Mouse (Mus musculus) thymus, adult 2 months (tissue): ENCODE results near the gene Clip4. TPM values are rescaled to one million over a fixed set of nuclear protein-coding genes. Genes with fewer than 3 reads are reported as not detected.

Source experiments
- DNase-seq: peaks from one replicate; pipeline ENCODE4 v3.0.0; 2021
- H3K27ac ChIP-seq: fragments of 200-500 bp; 2 replicates; pipeline ENCODE4 v1.5.1; 2012; ENCODE audit warnings: low read length, control low read depth; ENCODE audit not compliant: control insufficient read depth, insufficient read depth
- H3K27me3 ChIP-seq: fragments of 200-500 bp; 2 replicates; pipeline ENCODE4 v1.6.1; 2012; ENCODE audit warnings: mild to moderate bottlenecking, low read length, moderate library complexity, mixed read lengths; ENCODE audit not compliant: control insufficient read depth, insufficient read depth
- H3K36me3 ChIP-seq: fragments of 200-500 bp; 2 replicates; pipeline ENCODE4 v1.6.1; 2012; ENCODE audit warnings: mild to moderate bottlenecking, low read length, moderate library complexity; ENCODE audit not compliant: control insufficient read depth, insufficient read depth
- H3K4me1 ChIP-seq: fragments of 200-500 bp; replicated peaks from 2 replicates; pipeline ENCODE4 v1.6.1; 2012; ENCODE audit warnings: low read length; ENCODE audit not compliant: control insufficient read depth, insufficient read depth
- H3K4me3 ChIP-seq: fragments of 200-500 bp; 2 replicates; pipeline ENCODE4 v1.5.1; 2012; ENCODE audit warnings: mild to moderate bottlenecking, low read length, control low read depth, moderate library complexity; ENCODE audit not compliant: control insufficient read depth, insufficient read depth
- CTCF ChIP-seq: fragments of 200-500 bp; IDR thresholded peaks from 2 replicates; pipeline ENCODE4 v1.5.1; 2012; ENCODE audit warnings: mild to moderate bottlenecking, control low read depth, low read length, moderate library complexity, borderline replicate concordance; ENCODE audit not compliant: control insufficient read depth, poor library complexity, insufficient read depth; ENCODE audit errors: extremely low read depth
- POLR2A ChIP-seq: fragments of 200-500 bp; IDR thresholded peaks from 2 replicates; pipeline ENCODE4 v1.6.1; 2012; ENCODE audit warnings: mild to moderate bottlenecking, low read length, control low read depth, moderate library complexity; ENCODE audit not compliant: control insufficient read depth, poor library complexity, insufficient read depth; ENCODE audit errors: extremely low read depth
- whole genome bisulfite sequencing: fragments of 180-500 bp; shearing (Covaris S2); methylation state at CpG from one replicate; pipeline ENCODE4 v1.1.7; 2018; 5-methylcytosine and 5-hydroxymethylcytosine counted together
- polyA plus RNA-seq: library from polyadenylated mRNA; depleted of rRNA; stranded (reverse); fragments of >200 nt; gene quantifications from 2 replicates; pipeline ENCODE4 v1.2.3, GENCODE M21; 2012

Gene Clip4
- polyA plus RNA-seq, 1 experiment = 20.2 TPM

DNA sequence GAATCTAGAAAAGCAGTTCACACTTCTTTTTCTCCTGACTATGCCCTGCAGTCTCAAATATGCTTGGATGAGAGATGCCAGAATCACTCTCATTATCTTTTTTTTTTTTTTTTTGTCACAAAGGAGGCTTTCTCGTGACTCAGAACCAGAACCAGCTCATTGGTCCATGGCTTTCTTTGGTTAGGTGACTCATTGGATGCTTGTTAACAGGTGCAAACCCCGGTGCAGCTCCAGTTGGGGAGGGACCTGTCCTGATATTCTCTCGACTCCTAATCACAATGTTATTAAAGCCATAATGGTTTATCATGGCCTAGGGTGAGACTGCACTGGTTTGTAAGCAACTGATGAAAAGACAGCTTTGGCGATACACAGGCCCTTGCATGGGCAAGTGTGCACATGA lies 5.9 kb downstream of the Clip4 start:
- WGBS = 84% methylated on average over 4 of the region's 4 CpGs
- Histone ChIP-seq H3K27ac (no peak overlapping the region), H3K4me1 (no peaks in the 10 kb centered on the region), H3K27me3 (no peaks in the 10 kb centered on the region), H3K36me3 (no peaks in the 10 kb centered on the region), H3K4me3 (no peak overlapping the region)
- no peak for DNase-seq
- TF ChIP-seq POLR2A = no peak
- no peak for TF ChIP-seq CTCF

DNA sequence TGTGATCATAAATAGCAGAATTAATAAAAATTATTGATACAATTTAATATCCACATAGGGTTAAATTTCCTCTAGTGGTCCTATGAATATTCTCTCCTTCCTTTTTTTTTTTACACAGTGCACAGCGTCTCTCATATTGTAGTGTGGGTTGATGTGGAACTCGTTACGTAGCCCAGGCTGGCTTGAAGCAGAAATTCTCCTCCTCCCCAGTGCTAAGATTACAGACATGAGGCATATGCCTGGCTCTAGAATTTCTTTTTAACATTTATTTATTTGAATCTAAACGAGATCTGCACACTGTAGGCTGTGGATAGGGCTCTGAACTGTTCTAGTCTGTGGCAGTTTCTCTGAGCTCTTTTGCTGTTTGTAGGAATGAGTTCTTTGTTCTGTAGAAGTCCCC lies 7.0 kb downstream of the Clip4 start:
- Histone ChIP-seq H3K27me3 (no peaks in the 10 kb centered on the region), H3K4me1 (no peaks in the 10 kb centered on the region), H3K4me3 (no peak overlapping the region), H3K27ac (no peak overlapping the region), H3K36me3 (no peaks in the 10 kb centered on the region)
- 77% methylated on average over 4 of the region's 4 CpGs for WGBS
- DNase-seq = no peak
- TF ChIP-seq CTCF = no peak

DNA sequence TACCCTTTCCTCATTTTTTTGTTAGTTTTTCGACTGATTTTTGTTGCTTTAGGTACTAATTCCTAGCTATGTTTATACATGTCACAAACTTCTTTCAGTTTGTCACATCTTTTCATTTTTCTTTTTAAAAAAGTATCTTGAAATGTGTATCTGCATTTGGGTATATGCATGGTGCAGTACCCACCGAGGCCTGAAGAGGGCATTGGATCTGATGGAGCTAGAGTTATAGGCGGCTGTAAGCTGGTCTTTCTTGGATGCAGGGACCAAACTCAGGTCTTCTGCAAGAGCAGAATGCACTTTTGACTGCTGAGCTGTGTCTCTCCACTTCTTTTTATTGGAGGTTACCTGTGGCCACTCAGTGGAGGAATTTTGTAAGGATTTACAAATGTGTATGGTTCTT lies 10.4 kb downstream of the Clip4 start:
- TF ChIP-seq POLR2A (no peak), CTCF (no peak)
- H3K27ac ChIP-seq = no peak overlapping the region
- DNase-seq = no peak
- H3K4me3 ChIP-seq = no peak overlapping the region
- 87% methylated on average over 3 of the region's 3 CpGs for WGBS
- H3K27me3 ChIP-seq = no peaks in the 10 kb centered on the region
- H3K4me1 ChIP-seq = no peaks in the 10 kb centered on the region
- no peaks in the 10 kb centered on the region for H3K36me3 ChIP-seq

DNA sequence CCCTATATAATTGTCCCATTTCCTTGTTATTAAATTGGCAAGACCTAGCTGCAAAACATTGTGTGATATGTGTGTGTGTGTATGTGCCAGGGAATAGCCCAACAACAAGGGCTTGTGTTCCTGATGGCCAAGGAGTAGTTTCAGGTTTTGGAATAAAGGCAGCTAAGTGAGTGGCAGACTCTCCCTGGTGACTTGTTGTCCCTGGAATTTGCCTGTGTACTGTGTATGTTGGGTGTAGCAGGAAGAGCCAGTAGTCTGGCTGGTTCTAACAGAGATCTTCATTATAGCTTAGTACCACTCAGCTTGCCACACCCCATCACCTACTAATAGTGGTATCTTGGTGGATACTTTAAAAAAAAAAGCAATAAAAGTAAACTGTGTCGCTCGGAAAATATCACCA lies 12.2 kb downstream of the Clip4 start:
- Histone ChIP-seq H3K27me3 (no peaks in the 10 kb centered on the region), H3K27ac (no peak overlapping the region), H3K4me1 (no peaks in the 10 kb centered on the region), H3K4me3 (no peak overlapping the region), H3K36me3 (no peaks in the 10 kb centered on the region)
- TF ChIP-seq POLR2A = no peak
- no peak for TF ChIP-seq CTCF
- WGBS = 92% methylated on average over 2 of the region's 2 CpGs
- DNase-seq = no peak

DNA sequence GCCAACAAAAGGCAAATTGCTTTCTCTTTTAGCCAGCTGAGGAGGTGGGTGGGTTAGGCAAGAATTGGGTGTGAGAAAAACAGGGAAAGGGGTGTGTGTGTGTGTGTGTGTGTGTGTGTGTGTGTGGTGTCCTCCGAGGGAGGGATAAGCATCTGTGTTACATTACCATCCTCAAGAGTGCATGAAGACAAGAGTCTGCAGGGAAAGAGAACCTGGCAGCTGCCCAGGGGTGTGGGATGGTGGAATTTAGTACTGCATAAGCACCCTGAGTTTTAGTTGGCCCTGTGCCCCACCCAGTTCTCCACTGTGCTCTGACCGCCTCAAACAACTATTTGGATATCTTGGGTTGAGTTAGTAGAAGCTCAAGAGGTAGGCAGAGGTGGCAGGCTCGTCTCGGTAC lies 12.7 kb downstream of the Clip4 start:
- no peak overlapping the region for H3K27ac ChIP-seq
- no peaks in the 10 kb centered on the region for H3K4me1 ChIP-seq
- no peak for TF ChIP-seq CTCF
- no peak for TF ChIP-seq POLR2A
- H3K4me3 ChIP-seq = no peak overlapping the region
- H3K36me3 ChIP-seq = no peaks in the 10 kb centered on the region
- DNase-seq = no peak
- H3K27me3 ChIP-seq = no peaks in the 10 kb centered on the region
- WGBS = 90% methylated on average over 4 of the region's 4 CpGs

DNA sequence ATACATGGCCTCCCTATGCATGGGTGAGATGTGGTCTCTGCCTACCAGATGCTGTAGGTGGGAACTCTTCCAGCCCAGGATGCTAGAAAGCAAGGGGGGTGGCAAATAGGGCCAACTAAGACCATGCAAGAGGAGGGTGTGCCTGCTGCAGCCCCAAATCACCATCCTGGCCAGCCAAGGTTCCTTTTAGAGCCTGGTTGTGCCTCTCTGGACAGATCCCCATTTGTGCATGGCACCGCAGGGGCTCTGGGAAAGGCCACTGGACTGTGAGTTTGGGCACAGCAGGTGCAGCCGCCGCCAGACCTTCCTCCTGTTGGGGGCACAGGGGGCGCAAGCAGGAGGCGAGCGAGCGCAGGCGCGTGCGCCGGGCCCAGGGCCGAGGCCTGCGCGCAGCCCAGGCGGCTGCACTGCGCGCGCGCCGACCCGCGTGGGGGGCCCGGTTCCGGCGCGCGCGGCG lies 14.0 kb downstream of the Clip4 start:
- 6% methylated on average over 29 of the region's 29 CpGs for WGBS
- DNase-seq = no peak

DNA sequence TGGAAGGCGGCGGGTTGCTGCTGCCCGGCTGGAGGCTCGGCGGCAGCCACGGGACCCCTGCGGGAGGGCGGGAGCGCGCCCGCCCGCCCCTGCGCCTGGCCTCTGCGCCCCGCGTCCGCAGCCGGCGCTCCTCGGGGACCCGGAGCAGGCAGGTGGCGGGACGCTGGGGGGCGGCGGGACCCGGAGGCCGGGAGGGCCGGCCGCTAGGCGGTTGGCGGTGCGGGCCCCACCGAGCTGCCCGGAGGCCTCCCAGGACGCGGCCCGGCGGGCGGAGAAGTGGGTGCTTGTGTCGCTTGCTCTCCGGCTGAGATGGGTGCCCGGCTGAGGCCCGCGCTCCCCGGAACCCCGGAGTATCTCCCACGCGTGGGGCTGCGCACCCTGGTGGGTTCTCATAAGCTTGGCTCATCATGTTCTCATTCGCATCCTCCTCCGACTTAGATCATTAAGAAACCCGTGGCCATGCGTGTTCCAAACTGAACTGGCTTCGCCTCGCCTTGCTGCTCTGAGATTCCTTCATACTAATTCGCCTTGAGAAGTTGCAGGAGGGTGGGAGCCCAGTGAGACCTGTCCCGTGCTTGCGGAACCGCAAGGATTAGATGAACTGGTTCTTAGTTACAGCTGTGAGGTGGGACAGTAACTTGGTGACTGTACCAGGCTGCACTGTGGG lies 14.6 kb downstream of the Clip4 start:
- TF ChIP-seq CTCF = no peak
- no peak for TF ChIP-seq POLR2A
- WGBS = 5% methylated on average over 56 of the region's 59 CpGs
- no peaks in the 10 kb centered on the region for H3K36me3 ChIP-seq
- H3K4me3 ChIP-seq = no peak overlapping the region
- H3K27me3 ChIP-seq = no peaks in the 10 kb centered on the region
- H3K27ac ChIP-seq = no peak overlapping the region
- DNase-seq = no peak
- H3K4me1 ChIP-seq = no peaks in the 10 kb centered on the region

More for the DNA sequence above, 14.0 kb downstream of the Clip4 start:
- Histone ChIP-seq H3K36me3 (no peaks in the 10 kb centered on the region), H3K4me1 (no peaks in the 10 kb centered on the region), H3K4me3 (no peak overlapping the region), H3K27me3 (no peaks in the 10 kb centered on the region), H3K27ac (no peak overlapping the region)
- no peak for TF ChIP-seq CTCF
- TF ChIP-seq POLR2A = no peak
